Mouse (Mus musculus) megakaryocyte-erythroid progenitor cell, adult 5 weeks (primary cell): ENCODE results near the gene Rars. TPM values are rescaled to one million over a fixed set of nuclear protein-coding genes. Genes with fewer than 3 reads are reported as not detected.

Experiments
- polyA plus RNA-seq: library from polyadenylated mRNA; stranded (reverse); fragments of >175 nt; gene quantifications from 2 replicates; pipeline ENCODE4 v1.2.3, GENCODE M21; 2012

Gene Rars
- polyA plus RNA-seq, result 5.6 and 7.4 TPM in 2 replicates

DNA sequence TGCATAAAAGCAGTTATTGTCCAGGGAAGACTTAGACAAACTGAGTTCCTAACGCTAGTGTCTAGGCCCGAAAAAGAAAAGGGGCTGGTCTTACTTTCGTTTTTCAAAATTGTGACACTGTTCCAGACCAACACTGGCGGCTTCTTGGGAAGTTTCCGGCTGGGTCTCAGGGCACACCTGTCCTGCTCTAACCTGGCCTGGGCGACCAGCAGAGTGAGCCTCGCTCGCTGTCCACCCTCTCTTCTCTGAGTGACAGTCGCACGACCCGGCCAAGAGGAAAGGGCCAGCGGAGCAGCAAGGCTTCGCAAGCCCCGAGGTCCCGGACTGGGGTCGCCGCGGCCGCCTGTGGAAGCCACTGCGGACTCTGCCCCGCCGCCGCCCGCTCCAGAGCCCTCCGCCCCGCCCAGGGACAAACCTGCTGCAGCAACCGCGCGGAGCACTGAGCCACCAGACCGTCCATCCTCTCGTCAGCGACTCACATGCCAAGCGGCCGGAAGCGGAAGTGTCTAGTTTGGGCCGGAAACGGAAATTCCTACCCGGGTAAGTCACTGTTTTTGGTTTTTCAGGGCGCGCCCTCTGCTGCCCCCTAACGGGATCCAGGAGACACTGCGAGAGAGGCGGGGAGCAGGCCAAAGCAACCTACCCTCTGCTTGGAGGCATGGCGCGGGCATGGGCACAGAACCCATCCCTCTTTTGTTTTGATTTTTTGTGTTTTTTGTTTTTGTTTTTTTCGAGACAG lies at the start of gene Rars:
TSS of gene Rars (minus strand) at position 485 of the 739 bp plus-strand sequence.

DNA sequence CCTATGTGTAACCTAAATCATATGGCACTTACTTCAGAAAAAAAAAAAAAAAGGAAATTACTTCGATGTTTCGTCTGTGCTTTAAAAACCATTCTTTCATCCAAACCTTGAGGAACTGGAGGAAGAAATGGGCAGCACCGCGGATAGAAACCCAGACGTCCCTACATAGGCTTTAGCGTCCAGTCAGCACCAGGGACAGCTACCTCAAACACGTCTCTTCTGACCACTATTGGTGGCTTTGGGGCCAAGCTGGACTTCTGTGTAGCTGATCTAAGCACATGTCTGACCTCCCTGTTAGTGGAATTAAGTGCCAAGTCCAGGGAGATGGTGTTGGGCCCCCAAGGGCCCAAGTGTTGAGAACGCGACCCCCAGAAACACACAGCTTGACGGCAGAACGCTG lies 35.4 kb downstream of the Rars start, which contains the start of gene Fbll1:
TSS of gene Fbll1 (minus strand) at position 11 of the 400 bp plus-strand sequence.

DNA sequence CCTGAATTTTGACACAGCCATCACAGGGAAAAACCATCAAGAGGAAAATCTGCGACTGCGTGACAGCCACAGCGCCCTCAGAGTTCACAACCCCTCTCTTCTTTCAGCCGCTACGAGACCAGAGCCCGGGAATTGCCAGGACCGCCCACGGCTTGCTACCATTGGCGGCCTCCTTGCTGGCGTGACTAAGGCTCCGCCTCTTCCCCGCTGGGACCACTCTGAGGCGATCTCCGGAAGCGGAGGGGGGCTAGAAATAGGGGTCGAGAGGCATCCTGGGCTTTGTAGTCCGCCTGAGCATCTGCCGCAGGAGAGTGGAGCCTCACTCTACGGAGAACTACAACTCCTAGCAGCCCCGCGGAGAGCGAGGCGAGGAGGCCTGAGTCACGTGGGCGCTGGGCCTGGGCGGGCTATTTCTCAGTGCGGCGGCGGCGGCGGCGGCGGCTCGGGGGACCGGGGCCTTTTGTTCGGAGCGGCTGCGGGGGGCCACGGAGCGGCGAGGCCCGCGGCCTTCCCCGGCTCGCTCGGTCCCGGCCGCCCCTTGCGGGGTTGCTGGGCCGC lies 65.0 kb downstream of the Rars start, which contains the start of gene Pank3:
TSS of gene Pank3 (plus strand) at position 297 of the 558 bp plus-strand sequence.

Other genes starting within 250 kb of the Rars start
- 1.7 and 2.4 TPM in 2 replicates for gene Pank3, start 65.0 kb downstream of the Rars start, polyA plus RNA-seq
- gene Fbll1, start 35.6 kb downstream of the Rars start, polyA plus RNA-seq, result not detected in 2 replicates
- 0.02 TPM in 1 of 2 replicates, not detected in the other for gene Wwc1, start 146.0 kb upstream of the Rars start, polyA plus RNA-seq